Comparison of ENCODE assay signal across 7 mouse cellular contexts in the genomic region with DNA sequence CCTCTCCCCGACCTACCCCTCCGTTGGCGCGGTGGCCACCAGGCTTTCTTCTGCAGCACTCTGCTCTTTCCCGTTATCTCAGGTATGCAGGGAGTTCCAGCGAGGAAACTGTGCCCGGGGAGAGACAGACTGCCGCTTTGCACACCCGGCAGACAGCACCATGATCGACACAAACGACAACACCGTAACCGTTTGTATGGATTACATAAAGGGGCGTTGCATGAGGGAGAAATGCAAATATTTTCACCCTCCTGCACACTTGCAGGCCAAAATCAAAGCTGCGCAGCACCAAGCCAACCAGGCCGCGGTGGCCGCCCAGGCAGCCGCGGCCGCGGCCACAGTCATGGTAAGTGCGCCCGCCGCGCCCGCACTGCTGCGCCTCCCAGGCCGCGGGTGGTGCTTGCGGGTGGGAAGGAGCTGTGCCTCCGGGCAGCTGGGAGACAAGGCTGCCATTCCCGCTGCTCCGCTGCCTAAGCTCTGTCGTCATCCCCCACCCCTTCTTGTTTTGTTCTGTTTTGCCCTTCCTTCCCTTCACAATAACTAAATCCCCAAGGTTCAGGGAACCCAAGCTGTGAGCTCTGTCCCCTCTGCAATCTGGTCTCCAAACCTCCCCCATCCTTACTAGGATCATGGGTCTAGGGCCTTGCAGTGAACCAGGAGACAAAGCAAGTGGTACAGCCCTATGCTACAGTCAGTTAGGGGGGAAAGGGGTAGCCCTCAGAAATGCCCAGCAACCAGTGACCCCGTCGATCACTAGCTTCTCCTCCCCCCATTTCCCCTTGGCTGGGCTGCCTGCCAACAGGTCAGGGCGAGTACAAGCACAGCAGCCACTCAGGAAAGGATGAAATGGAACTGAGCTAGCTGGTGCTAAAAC.
DNase-seq lines count a peak whose midpoint lies in the region; ATAC-seq lines count a peak whose summit lies in the region.

No protein-coding gene starts in this region.

- H3K36me3 ChIP-seq in embryonic facial prominence, embryonic 10.5 days (replicated peaks), result peaks cover 48% of the 10 kb centered on the region
- peaks cover 29% of the 10 kb centered on the region for H3K36me3 ChIP-seq in intestine, embryonic 15.5 days
- peaks cover 12% of the 10 kb centered on the region for H3K36me3 ChIP-seq in midbrain, embryonic 10.5 days

- H3K4me2 ChIP-seq in intestine, embryonic 15.5 days (replicated peaks), result 0 out of 2 replicates have a peak overlapping the region, but pooled peaks have one; percentile 9

- H3K4me3 ChIP-seq in embryonic facial prominence, embryonic 10.5 days, result peak overlapping the region; percentile 45
- H3K4me3 ChIP-seq in intestine, embryonic 15.5 days (replicated peaks), result no peak overlapping the region
- peak overlapping the region; percentile 55 for H3K4me3 ChIP-seq in midbrain, embryonic 10.5 days

- H3K27me3 ChIP-seq in embryonic facial prominence, embryonic 10.5 days (replicated peaks; ENCODE audit: low read depth, poor library complexity, severe bottlenecking), result no peaks in the 10 kb centered on the region
- no peaks in the 10 kb centered on the region for H3K27me3 ChIP-seq in intestine, embryonic 15.5 days (replicated peaks)
- peaks cover 14% of the 10 kb centered on the region for H3K27me3 ChIP-seq in midbrain, embryonic 10.5 days (ENCODE audit: low read depth, poor library complexity, severe bottlenecking)

- H3K9me3 ChIP-seq in embryonic facial prominence, embryonic 10.5 days, result peaks cover 7% of the 10 kb centered on the region; the same call in 1 of the 2 replicates
- H3K9me3 ChIP-seq in intestine, embryonic 15.5 days, result no peaks in the 10 kb centered on the region
- no peaks in the 10 kb centered on the region for H3K9me3 ChIP-seq in midbrain, embryonic 10.5 days (replicated peaks)

- peak; percentile 30 for DNase-seq in right cerebral cortex, postnatal 14 days
- no peak for DNase-seq in right cerebral cortex, postnatal 36 days (ENCODE audit: low spot score in 2 of 2)
- peak; percentile 42 for DNase-seq in embryonic facial prominence, embryonic 10.5 days (ENCODE audit: low spot score)
- DNase-seq in midbrain, embryonic 10.5 days (ENCODE audit: low spot score), result peak; percentile 58
- DNase-seq in thymus, postnatal 14 days, result no peak
- no peak for DNase-seq in ovary, postnatal 10 days (ENCODE audit: low spot score)

- WGBS in embryonic facial prominence, embryonic 10.5 days, result 16% methylated on average over 38 of the region's 38 CpGs
- WGBS in intestine, embryonic 15.5 days, result 33% methylated on average over 38 of the region's 38 CpGs
- 5% methylated on average over 38 of the region's 38 CpGs for WGBS in midbrain, embryonic 10.5 days

- ATAC-seq in intestine, embryonic 15.5 days, result peak; percentile 56; the same call in 1 of the 2 replicates

- H3K27ac ChIP-seq in embryonic facial prominence, embryonic 10.5 days (replicated peaks), result peak overlapping the region; percentile 72
- H3K27ac ChIP-seq in intestine, embryonic 15.5 days, result 0 out of 2 replicates have a peak overlapping the region, but pooled peaks have one; percentile 3
- H3K27ac ChIP-seq in midbrain, embryonic 10.5 days (replicated peaks), result peak overlapping the region; percentile 82

- peaks cover 10% of the 10 kb centered on the region for H3K4me1 ChIP-seq in embryonic facial prominence, embryonic 10.5 days
- H3K4me1 ChIP-seq in intestine, embryonic 15.5 days (replicated peaks), result no peaks in the 10 kb centered on the region; the same call in 1 of the 2 replicates
- H3K4me1 ChIP-seq in midbrain, embryonic 10.5 days, result peaks cover 18% of the 10 kb centered on the region

- H3K9ac ChIP-seq in intestine, embryonic 15.5 days, result no peak overlapping the region

Comparison
In these comparisons a context has a peak if more than half of its experiments do, and no peak if none do; other contexts are left out.
1. DNase-seq: peak in right cerebral cortex, postnatal 14 days (single experiment), embryonic facial prominence, embryonic 10.5 days (single experiment) and midbrain, embryonic 10.5 days (single experiment); none in right cerebral cortex, postnatal 36 days (0 of 2), thymus, postnatal 14 days (single experiment) and ovary, postnatal 10 days (single experiment).
2. H3K27ac ChIP-seq: peak in every context shown above with its lines; median percentile 82 in midbrain, embryonic 10.5 days; 72 in embryonic facial prominence, embryonic 10.5 days; 3 in intestine, embryonic 15.5 days.